In the genomic region with DNA sequence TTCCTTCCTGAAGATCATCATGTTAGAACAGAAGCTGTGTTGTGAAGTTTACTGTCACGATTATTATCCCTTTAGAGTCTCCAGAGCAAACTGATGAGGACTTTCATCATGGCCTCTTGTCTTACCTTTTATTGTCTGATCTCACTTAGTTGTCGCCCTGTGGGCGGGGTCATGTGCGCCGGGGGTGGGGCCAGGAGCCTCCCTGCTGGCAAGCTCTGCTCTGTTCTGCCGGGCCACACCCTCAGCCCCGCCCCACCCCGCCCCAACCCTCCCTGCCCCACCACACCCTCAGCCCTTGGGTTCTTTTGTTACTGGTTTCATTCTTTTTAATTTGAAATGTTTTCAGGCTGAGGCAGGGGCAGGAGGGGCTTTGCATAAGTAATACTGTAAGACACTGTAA, we compare ENCODE assay signal across 14 mouse cellular contexts. TPM values are rescaled to one million over a fixed set of nuclear protein-coding genes. Genes with fewer than 3 reads are reported as not detected.
A peak's percentile ranks its signal among the peaks of the same experiment; 100 is the strongest.
DNase-seq lines count a peak whose midpoint lies in the region; ATAC-seq lines count a peak whose summit lies in the region.
"Had no signal": no experiment of that assay in that cellular context is flagged by ENCODE, and none has a peak within 500 bp of the region (broad histone marks: within the 10 kb centered on the region; RNA-seq: fewer than 3 reads in every experiment).

No protein-coding gene starts in this region.

- no peak overlapping the region for H3K9ac ChIP-seq in forebrain, embryonic 15.5 days (replicated peaks)
- no peak overlapping the region for H3K9ac ChIP-seq in intestine, embryonic 16.5 days (ENCODE audit: low read depth, low read length)

- DNase-seq in forebrain, embryonic 10.5 days (ENCODE audit: extremely low spot score, low spot score) = peak; percentile 33
- DNase-seq in thymus, postnatal 4 days = peak; percentile 73
- no peak for DNase-seq in thymus, postnatal 10 days (ENCODE audit: low spot score in 2 of 2)
- no peak for DNase-seq in layer of hippocampus, postnatal 14 days (ENCODE audit: low spot score in 2 of 2)
- DNase-seq in cerebellum, adult 11-12 months = no peak
- DNase-seq: gastrocnemius, postnatal 36 days; layer of hippocampus, postnatal 36 days had no signal

- H3K4me3 ChIP-seq in forebrain, embryonic 10.5 days = no peak overlapping the region
- H3K4me3 ChIP-seq in forebrain, embryonic 15.5 days = no peak overlapping the region
- no peak overlapping the region for H3K4me3 ChIP-seq in intestine, embryonic 16.5 days (ENCODE audit: low read length)

- peaks cover 23% of the 10 kb centered on the region for H3K4me1 ChIP-seq in forebrain, embryonic 10.5 days
- peaks cover 11% of the 10 kb centered on the region for H3K4me1 ChIP-seq in forebrain, embryonic 15.5 days
- H3K4me1 ChIP-seq in intestine, embryonic 16.5 days (ENCODE audit: control insufficient read depth, insufficient read depth, low read length) = peaks cover 5% of the 10 kb centered on the region; the same call in 1 of the 2 replicates

- H3K27me3 ChIP-seq in forebrain, embryonic 10.5 days (ENCODE audit: poor library complexity, severe bottlenecking) = no peaks in the 10 kb centered on the region
- H3K27me3 ChIP-seq in forebrain, embryonic 15.5 days = no peaks in the 10 kb centered on the region
- H3K27me3 ChIP-seq in intestine, embryonic 16.5 days (replicated peaks; ENCODE audit: control insufficient read depth, insufficient read depth, low read length) = no peaks in the 10 kb centered on the region

- ATAC-seq in forebrain, embryonic 15.5 days (replicated peaks) = no peak
- ATAC-seq in intestine, embryonic 16.5 days = peak; percentile 64
- no peak for ATAC-seq in erythroblast, adult 5-6 weeks (replicated peaks; ENCODE audit: low FRiP score, poor library complexity, severe bottlenecking)
- ATAC-seq: lung, postnatal 0 days had no signal

- H3K27ac ChIP-seq in forebrain, embryonic 10.5 days = peak overlapping the region; percentile 44; the same call in 1 of the 2 replicates
- H3K27ac ChIP-seq in forebrain, embryonic 15.5 days (replicated peaks) = no peak overlapping the region
- H3K27ac ChIP-seq in intestine, embryonic 16.5 days (ENCODE audit: low read length) = no peak overlapping the region

- H3K4me2 ChIP-seq in forebrain, embryonic 15.5 days (replicated peaks) = no peak overlapping the region
- H3K4me2 ChIP-seq in intestine, embryonic 16.5 days (ENCODE audit: low read depth, low read length) = no peak overlapping the region

- WGBS in forebrain, embryonic 10.5 days = 10% methylated on average over 8 of the region's 8 CpGs
- WGBS in forebrain, embryonic 15.5 days = 20% methylated on average over 8 of the region's 8 CpGs
- WGBS in intestine, embryonic 16.5 days = 16% methylated on average over 8 of the region's 8 CpGs

- peaks cover 87% of the 10 kb centered on the region for H3K36me3 ChIP-seq in forebrain, embryonic 10.5 days (replicated peaks)
- peaks cover 66% of the 10 kb centered on the region for H3K36me3 ChIP-seq in forebrain, embryonic 15.5 days
- H3K36me3 ChIP-seq in intestine, embryonic 16.5 days (ENCODE audit: control insufficient read depth, insufficient read depth, low read length) = peaks cover 23% of the 10 kb centered on the region

- H3K9me3 ChIP-seq in forebrain, embryonic 10.5 days = no peaks in the 10 kb centered on the region
- H3K9me3 ChIP-seq in forebrain, embryonic 15.5 days = no peaks in the 10 kb centered on the region
- no peaks in the 10 kb centered on the region for H3K9me3 ChIP-seq in intestine, embryonic 16.5 days (ENCODE audit: control insufficient read depth, low read length)

RNA-seq across cellular contexts. Expression of gene 1500011B03Rik, which starts 22.2 kb away (rescaled TPM):
- polyA plus RNA-seq in forebrain, embryonic 10.5 days (2016; fragmentation: Nextera tagmentation; extraction: Ambion mirVana) = 118 and 119 TPM in 2 replicates
- 215 and 218 TPM in 2 replicates for polyA plus RNA-seq in forebrain, embryonic 15.5 days (2015; fragmentation: Nextera tagmentation; extraction: Ambion mirVana)
- polyA plus RNA-seq in intestine, embryonic 16.5 days (2015; fragmentation: Nextera tagmentation; extraction: Ambion mirVana) = 51.5 and 54.7 TPM in 2 replicates
- total RNA-seq in erythroblast, adult 5-6 weeks (2015; ENCODE audit: low replicate concordance) = 16.7 and 24.8 TPM in 2 replicates
- 2.4 and 10.7 TPM in 2 replicates for total RNA-seq in erythroblast, adult 5-6 weeks (2017; ENCODE audit: low replicate concordance)
- total RNA-seq in layer of hippocampus, postnatal 14 days (2021) = 100 to 1,000 TPM; 148 to 161 TPM

RNA-seq across cellular contexts. Expression of gene Git2, which starts 25.7 kb away (rescaled TPM):
- 33.1 and 34.2 TPM in 2 replicates for polyA plus RNA-seq in forebrain, embryonic 10.5 days (2016; fragmentation: Nextera tagmentation; extraction: Ambion mirVana)
- polyA plus RNA-seq in forebrain, embryonic 15.5 days (2015; fragmentation: Nextera tagmentation; extraction: Ambion mirVana) = 46.6 and 52.5 TPM in 2 replicates
- 27.1 and 29.9 TPM in 2 replicates for polyA plus RNA-seq in intestine, embryonic 16.5 days (2015; fragmentation: Nextera tagmentation; extraction: Ambion mirVana)
- 21.3 and 70.1 TPM in 2 replicates for total RNA-seq in erythroblast, adult 5-6 weeks (2015; ENCODE audit: low replicate concordance)
- 20.7 and 57.7 TPM in 2 replicates for total RNA-seq in erythroblast, adult 5-6 weeks (2017; ENCODE audit: low replicate concordance)
- 10 to 100 TPM; 41.1 to 48.5 TPM for total RNA-seq in layer of hippocampus, postnatal 14 days (2021)

RNA-seq across cellular contexts. Expression of gene Ankrd13a, which starts 26.6 kb away (rescaled TPM):
- polyA plus RNA-seq in forebrain, embryonic 10.5 days (2016; fragmentation: Nextera tagmentation; extraction: Ambion mirVana) = 38.3 and 39.5 TPM in 2 replicates
- 31.4 and 32.8 TPM in 2 replicates for polyA plus RNA-seq in forebrain, embryonic 15.5 days (2015; fragmentation: Nextera tagmentation; extraction: Ambion mirVana)
- polyA plus RNA-seq in intestine, embryonic 16.5 days (2015; fragmentation: Nextera tagmentation; extraction: Ambion mirVana) = 12.7 and 16.7 TPM in 2 replicates
- 81.3 and 90.3 TPM in 2 replicates for total RNA-seq in erythroblast, adult 5-6 weeks (2015; ENCODE audit: low replicate concordance)
- total RNA-seq in erythroblast, adult 5-6 weeks (2017; ENCODE audit: low replicate concordance) = 83.4 and 98.1 TPM in 2 replicates
- 10 to 100 TPM; 41.7 to 42.3 TPM for total RNA-seq in layer of hippocampus, postnatal 14 days (2021)

RNA-seq across cellular contexts. Expression of gene 4930519G04Rik, which starts 52.4 kb away (rescaled TPM):
- polyA plus RNA-seq in forebrain, embryonic 10.5 days (2016; fragmentation: Nextera tagmentation; extraction: Ambion mirVana) = not detected in 2 replicates
- polyA plus RNA-seq in forebrain, embryonic 15.5 days (2015; fragmentation: Nextera tagmentation; extraction: Ambion mirVana) = not detected in 2 replicates
- polyA plus RNA-seq in intestine, embryonic 16.5 days (2015; fragmentation: Nextera tagmentation; extraction: Ambion mirVana) = not detected in 2 replicates
- total RNA-seq in erythroblast, adult 5-6 weeks (2015; ENCODE audit: low replicate concordance) = not detected in 2 replicates
- total RNA-seq in erythroblast, adult 5-6 weeks (2017; ENCODE audit: low replicate concordance) = not detected in 2 replicates
- total RNA-seq in layer of hippocampus, postnatal 14 days (2021) = not detected
- total RNA-seq: gastrocnemius, postnatal 36 days; layer of hippocampus, postnatal 36 days had no signal
- polyA plus RNA-seq: brain, embryonic 14.5 days; lung, postnatal 0 days; stomach, embryonic 14.5 days had no signal

RNA-seq across cellular contexts. Expression of gene Gm9936, which starts 57.4 kb away (rescaled TPM):
- polyA plus RNA-seq in forebrain, embryonic 10.5 days (2016; fragmentation: Nextera tagmentation; extraction: Ambion mirVana) = 0.14 and 0.15 TPM in 2 replicates
- polyA plus RNA-seq in forebrain, embryonic 15.5 days (2015; fragmentation: Nextera tagmentation; extraction: Ambion mirVana) = 1.6 and 2.1 TPM in 2 replicates
- polyA plus RNA-seq in intestine, embryonic 16.5 days (2015; fragmentation: Nextera tagmentation; extraction: Ambion mirVana) = 0.10 TPM in 2 replicates
- not detected in 2 replicates for total RNA-seq in erythroblast, adult 5-6 weeks (2015; ENCODE audit: low replicate concordance)
- total RNA-seq in erythroblast, adult 5-6 weeks (2017; ENCODE audit: low replicate concordance) = not detected in 2 replicates
- total RNA-seq in layer of hippocampus, postnatal 14 days (2021) = under 1 TPM; 0.88 to 0.97 TPM
- total RNA-seq: gastrocnemius, postnatal 36 days; hematopoietic stem cell, adult 5-6 weeks had no signal
- polyA plus RNA-seq: lung, postnatal 0 days had no signal

Comparison
In these comparisons a context has a peak if more than half of its experiments do, and no peak if none do; other contexts are left out.
1. DNase-seq: peak in forebrain, embryonic 10.5 days (single experiment) and thymus, postnatal 4 days (single experiment); none in thymus, postnatal 10 days (0 of 2), layer of hippocampus, postnatal 14 days (0 of 2) and cerebellum, adult 11-12 months (single experiment).